Mouse (Mus musculus): ENCODE results near the gene Naf1. TPM values are rescaled to one million over a fixed set of nuclear protein-coding genes. Genes with fewer than 3 reads are reported as not detected.

Naf1 gene
- polyA plus RNA-seq (2012; rRNA removed), result 10.0 and 17.7 TPM in 2 replicates

DNA sequence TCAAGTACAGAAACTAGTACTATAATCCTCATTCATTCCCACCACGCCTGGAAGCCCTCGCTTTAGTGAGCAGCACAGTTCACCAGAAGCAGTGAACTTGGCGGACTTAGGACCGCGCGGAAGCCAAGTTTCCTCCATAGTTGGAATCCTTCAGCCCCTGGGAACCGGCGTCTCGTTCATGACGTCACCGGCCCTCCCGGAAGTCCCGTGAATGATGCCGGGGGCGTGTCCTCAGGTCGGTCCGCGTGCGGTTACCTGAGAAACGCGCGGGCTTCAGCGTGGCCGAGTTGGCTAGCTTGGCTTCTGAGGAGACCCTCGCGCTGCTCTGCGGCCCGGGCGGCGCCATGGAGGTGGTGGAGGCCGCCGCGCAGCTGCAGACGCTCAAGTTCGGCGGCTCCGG lies at the start of gene Naf1:
TSS of gene Naf1 (plus strand) at position 195 of the 400 bp plus-strand sequence.

Other genes with a start within 250 kb of the Naf1 start
- gene Npy5r, start 172.1 kb upstream of the Naf1 start, polyA plus RNA-seq (2012; rRNA removed), result not detected in 2 replicates
- gene Npy1r, start 163.0 kb upstream of the Naf1 start, polyA plus RNA-seq (2012; rRNA removed), result 1.4 and 2.3 TPM in 2 replicates

All from ovary, adult 2 months (tissue).